Mouse (Mus musculus): Measurements from ENCODE around the gene Mical1. TPM values are rescaled to one million over a fixed set of nuclear protein-coding genes. Genes with fewer than 3 reads are reported as not detected.
"Not testable (repeated sequence)": the region's sequence is repeated elsewhere in the genome, so short reads cannot be mapped to it uniquely, and the experiment has no call there.

Mical1 gene
- polyA plus RNA-seq, 1 experiment from 2014 or later, result 29.6 TPM

GRCm38 (mm10) chr10:41504996-41505395 is 28.9 kb downstream of the Mical1 start:
- H3K4me1 ChIP-seq (replicated peaks), result 0 out of 2 replicates have a peak, but pooled peaks cover 3% of the 10 kb centered on the region
- no peaks in the 10 kb centered on the region for H3K27me3 ChIP-seq
- no peaks in the 10 kb centered on the region for H3K9me3 ChIP-seq
- H3K9ac ChIP-seq, result no peak overlapping the region
- H3K27ac ChIP-seq, result no peak overlapping the region
- no peaks in the 10 kb centered on the region for H3K36me3 ChIP-seq
- WGBS, result 100% methylated on average over 1 of the region's 1 CpGs
- ATAC-seq (ENCODE audit: low FRiP score), result no peak
- H3K4me3 ChIP-seq, result no peak overlapping the region
- H3K4me2 ChIP-seq, result no peak overlapping the region

GRCm38 (mm10) chr10:41505446-41505845 is 29.3 kb downstream of the Mical1 start:
- H3K36me3 ChIP-seq; H3K9me3 ChIP-seq; H3K27ac ChIP-seq; H3K9ac ChIP-seq; H3K4me3 ChIP-seq; H3K27me3 ChIP-seq; H3K4me2 ChIP-seq; H3K4me1 ChIP-seq (replicated peaks): not testable (repeated sequence)
- 4% methylated on average over 3 of the region's 3 CpGs for WGBS
- peak; percentile 63; the same call in 1 of the 2 replicates for ATAC-seq (ENCODE audit: low FRiP score)

- H3K9me3 ChIP-seq, result no peaks in the 10 kb centered on the region
- H3K9ac ChIP-seq, result no peak overlapping the region
- no peaks in the 10 kb centered on the region for H3K36me3 ChIP-seq
- H3K27ac ChIP-seq, result no peak overlapping the region
- H3K27me3 ChIP-seq, result no peaks in the 10 kb centered on the region
- no peak overlapping the region for H3K4me2 ChIP-seq
- no peak overlapping the region for H3K4me3 ChIP-seq
- WGBS, result 44% methylated on average over 2 of the region's 2 CpGs
- 0 out of 2 replicates have a peak, but pooled peaks cover 3% of the 10 kb centered on the region for H3K4me1 ChIP-seq (replicated peaks)
- no peak for ATAC-seq (ENCODE audit: low FRiP score)
Measured at GRCm38 (mm10) chr10:41509160-41509559, 33.0 kb downstream of the Mical1 start.

GRCm38 (mm10) chr10:41514301-41514700 is 38.2 kb downstream of the Mical1 start:
- ATAC-seq (ENCODE audit: low FRiP score), result no peak
- Histone ChIP-seq H3K27me3 (no peaks in the 10 kb centered on the region), H3K4me2 (no peak overlapping the region), H3K9me3 (no peaks in the 10 kb centered on the region), H3K9ac (no peak overlapping the region), H3K4me1 (replicated peaks) (no peaks in the 10 kb centered on the region), H3K36me3 (no peaks in the 10 kb centered on the region), H3K27ac (no peak overlapping the region), H3K4me3 (no peak overlapping the region)
- 82% methylated on average over 4 of the region's 4 CpGs for WGBS

- Histone ChIP-seq H3K4me3 (no peak overlapping the region), H3K4me1 (replicated peaks) (no peaks in the 10 kb centered on the region), H3K27me3 (no peaks in the 10 kb centered on the region), H3K4me2 (no peak overlapping the region), H3K9ac (no peak overlapping the region), H3K27ac (no peak overlapping the region), H3K9me3 (no peaks in the 10 kb centered on the region), H3K36me3 (no peaks in the 10 kb centered on the region)
- ATAC-seq (ENCODE audit: low FRiP score), result no peak
Measured at GRCm38 (mm10) chr10:41514921-41515320, 38.8 kb downstream of the Mical1 start.

GRCm38 (mm10) chr10:41518508-41518980 is 42.4 kb downstream of the Mical1 start:
- WGBS, result under 1% methylated on average over 23 of the region's 23 CpGs
- Histone ChIP-seq H3K9ac (peak overlapping the region; percentile 89), H3K4me2 (peak overlapping the region; percentile 86), H3K27ac (peak overlapping the region; percentile 98), H3K36me3 (no peaks in the 10 kb centered on the region), H3K4me1 (replicated peaks) (peaks cover 28% of the 10 kb centered on the region), H3K27me3 (no peaks in the 10 kb centered on the region), H3K4me3 (peak overlapping the region; percentile 94), H3K9me3 (no peaks in the 10 kb centered on the region)
- peak; percentile 63 for ATAC-seq (ENCODE audit: low FRiP score)

- under 1% methylated on average over 66 of the region's 69 CpGs for WGBS
- Histone ChIP-seq H3K4me1 (replicated peaks) (peaks cover 28% of the 10 kb centered on the region), H3K27me3 (no peaks in the 10 kb centered on the region), H3K36me3 (no peaks in the 10 kb centered on the region), H3K9me3 (no peaks in the 10 kb centered on the region), H3K9ac (peak within 1 kb of the TSS; percentile 89), H3K27ac (peak within 1 kb of the TSS; percentile 98), H3K4me2 (peak within 1 kb of the TSS; percentile 86), H3K4me3 (peak within 1 kb of the TSS; percentile 94)
- peak; percentile 96 for ATAC-seq (ENCODE audit: low FRiP score)
Measured at GRCm38 (mm10) chr10:41518981-41519618, 43.0 kb downstream of the Mical1 start, which contains the start of gene Cd164. Gene Cd164 (plus strand): TSS chr10:41519414.

- Histone ChIP-seq H3K4me1 (replicated peaks) (peaks cover 28% of the 10 kb centered on the region), H3K36me3 (peaks cover 4% of the 10 kb centered on the region; the same call in 1 of the 2 replicates), H3K9ac (peak overlapping the region; percentile 89), H3K27me3 (no peaks in the 10 kb centered on the region), H3K27ac (peak overlapping the region; percentile 98), H3K4me2 (peak overlapping the region; percentile 86), H3K4me3 (peak overlapping the region; percentile 94), H3K9me3 (no peaks in the 10 kb centered on the region)
- ATAC-seq (ENCODE audit: low FRiP score), result peak; percentile 74
- under 1% methylated on average over 65 of the region's 65 CpGs for WGBS
Measured at GRCm38 (mm10) chr10:41519640-41520409, 43.7 kb downstream of the Mical1 start.

- Histone ChIP-seq H3K4me1 (replicated peaks) (peaks cover 28% of the 10 kb centered on the region), H3K4me3 (peak overlapping the region; percentile 94), H3K9me3 (no peaks in the 10 kb centered on the region), H3K36me3 (peaks cover 7% of the 10 kb centered on the region; the same call in 1 of the 2 replicates), H3K27ac (no peak overlapping the region), H3K27me3 (no peaks in the 10 kb centered on the region), H3K4me2 (peak overlapping the region; percentile 86), H3K9ac (peak overlapping the region; percentile 89)
- WGBS, result 6% methylated on average over 5 of the region's 5 CpGs
- ATAC-seq (ENCODE audit: low FRiP score), result no peak
Measured at GRCm38 (mm10) chr10:41520410-41520673, 44.2 kb downstream of the Mical1 start.

GRCm38 (mm10) chr10:41523386-41523785 is 47.3 kb downstream of the Mical1 start:
- no peak for ATAC-seq (ENCODE audit: low FRiP score)
- Histone ChIP-seq H3K27me3 (no peaks in the 10 kb centered on the region), H3K4me1 (replicated peaks) (peaks cover 28% of the 10 kb centered on the region), H3K4me2 (no peak overlapping the region), H3K4me3 (no peak overlapping the region), H3K36me3 (peaks cover 23% of the 10 kb centered on the region), H3K9ac (no peak overlapping the region), H3K9me3 (no peaks in the 10 kb centered on the region), H3K27ac (no peak overlapping the region)
- WGBS, result 89% methylated on average over 3 of the region's 3 CpGs

- WGBS, result 83% methylated on average over 1 of the region's 1 CpGs
- peaks cover 26% of the 10 kb centered on the region for H3K4me1 ChIP-seq (replicated peaks)
- H3K4me2 ChIP-seq, result no peak overlapping the region
- H3K27ac ChIP-seq, result no peak overlapping the region
- no peak for ATAC-seq (ENCODE audit: low FRiP score)
- no peak overlapping the region for H3K4me3 ChIP-seq
- no peaks in the 10 kb centered on the region for H3K27me3 ChIP-seq
- peaks cover 40% of the 10 kb centered on the region for H3K36me3 ChIP-seq
- H3K9ac ChIP-seq, result no peak overlapping the region
- H3K9me3 ChIP-seq, result no peaks in the 10 kb centered on the region
Measured at GRCm38 (mm10) chr10:41525696-41526095, 49.6 kb downstream of the Mical1 start.

GRCm38 (mm10) chr10:41529972-41530371 is 53.9 kb downstream of the Mical1 start:
- no peaks in the 10 kb centered on the region for H3K4me1 ChIP-seq (replicated peaks)
- 92% methylated on average over 5 of the region's 5 CpGs for WGBS
- no peak for ATAC-seq (ENCODE audit: low FRiP score)
- H3K4me2 ChIP-seq, result no peak overlapping the region
- peaks cover 68% of the 10 kb centered on the region for H3K36me3 ChIP-seq
- H3K27me3 ChIP-seq, result no peaks in the 10 kb centered on the region
- no peaks in the 10 kb centered on the region for H3K9me3 ChIP-seq
- H3K27ac ChIP-seq, result no peak overlapping the region
- no peak overlapping the region for H3K4me3 ChIP-seq
- no peak overlapping the region for H3K9ac ChIP-seq

GRCm38 (mm10) chr10:41535991-41536390 is 59.9 kb downstream of the Mical1 start:
- Histone ChIP-seq H3K9ac (no peak overlapping the region), H3K27me3 (no peaks in the 10 kb centered on the region), H3K4me1 (replicated peaks) (no peaks in the 10 kb centered on the region), H3K4me2 (no peak overlapping the region), H3K36me3 (peaks cover 59% of the 10 kb centered on the region), H3K9me3 (no peaks in the 10 kb centered on the region), H3K4me3 (no peak overlapping the region), H3K27ac (no peak overlapping the region)
- ATAC-seq (ENCODE audit: low FRiP score), result no peak
- 96% methylated on average over 2 of the region's 2 CpGs for WGBS
